Mouse (Mus musculus) T-cell, adult 2 months (primary cell): ENCODE measurements around the gene Hsd17b6.

Experiments used
- DNase-seq: peaks from one replicate; pipeline ENCODE4 v3.0.0; 2022; ENCODE audit warnings: low spot score

Gene Hsd17b6

DNA sequence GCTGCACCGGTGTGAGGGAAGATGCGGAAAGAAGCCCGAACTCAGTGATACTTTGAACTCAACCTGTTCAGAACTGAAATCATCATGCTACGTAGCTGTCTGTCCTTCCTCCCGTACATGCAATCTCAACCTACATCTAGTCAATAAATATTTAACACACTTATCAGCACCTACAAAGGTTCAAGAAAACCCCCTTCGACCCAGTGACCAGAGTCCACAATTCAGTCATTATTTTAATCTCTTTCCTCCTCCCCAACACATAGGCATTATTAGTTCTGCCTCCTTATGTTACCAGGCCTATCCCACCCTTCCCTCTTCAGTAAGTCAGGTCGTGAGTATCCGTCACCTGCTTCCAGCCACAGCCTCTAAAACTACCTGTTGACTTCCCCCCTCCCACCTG is 1.9 kb downstream of the Hsd17b6 start:
- no peak for DNase-seq

GRCm38 (mm10) chr10:128004918-128005317 is 2.5 kb downstream of the Hsd17b6 start:
- DNase-seq, result no peak

DNA sequence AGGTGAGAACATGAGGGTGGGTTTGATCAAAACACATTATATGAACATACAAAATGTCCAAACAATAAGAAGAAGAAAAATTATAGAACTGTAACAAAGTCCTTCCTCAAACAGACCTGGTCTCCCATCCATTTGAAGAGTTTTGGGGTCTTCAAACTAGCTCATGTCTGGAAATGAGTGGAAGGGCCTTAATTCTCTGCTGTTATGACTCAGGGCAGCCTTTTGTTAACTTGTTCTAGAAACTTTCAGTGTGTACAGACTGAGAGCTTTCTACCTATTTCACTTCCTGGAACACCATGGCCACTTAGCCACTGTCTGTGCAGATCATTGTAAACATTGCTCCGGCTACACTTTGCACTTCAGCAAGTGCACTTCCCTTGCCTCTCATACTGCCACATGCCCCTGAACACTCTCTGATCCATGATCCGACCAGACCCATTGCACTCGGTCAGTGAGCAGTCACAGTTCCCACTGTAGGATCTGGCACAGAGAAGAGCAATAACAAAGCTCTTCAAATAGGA is 4.1 kb downstream of the Hsd17b6 start:
- no peak for DNase-seq

DNA sequence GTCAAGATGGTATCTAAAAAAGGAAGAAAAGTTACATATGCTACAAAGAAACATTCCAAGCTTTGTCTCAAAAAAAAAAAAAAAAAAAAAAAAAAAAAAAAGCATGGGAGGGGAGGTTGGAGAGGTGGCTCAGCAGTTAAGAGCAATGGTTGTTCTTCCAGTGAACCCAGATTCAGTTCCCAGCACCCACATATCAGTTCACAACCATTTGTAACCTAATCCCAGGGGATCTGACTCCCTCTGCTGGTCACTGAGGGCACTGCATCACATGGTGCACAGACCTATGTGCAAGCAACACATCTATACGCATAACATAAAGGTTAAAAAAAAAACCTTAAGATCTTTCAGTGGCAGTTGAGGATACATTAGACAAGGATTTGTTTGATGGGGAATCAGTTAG is 9.2 kb downstream of the Hsd17b6 start:
- no peak for DNase-seq

DNA sequence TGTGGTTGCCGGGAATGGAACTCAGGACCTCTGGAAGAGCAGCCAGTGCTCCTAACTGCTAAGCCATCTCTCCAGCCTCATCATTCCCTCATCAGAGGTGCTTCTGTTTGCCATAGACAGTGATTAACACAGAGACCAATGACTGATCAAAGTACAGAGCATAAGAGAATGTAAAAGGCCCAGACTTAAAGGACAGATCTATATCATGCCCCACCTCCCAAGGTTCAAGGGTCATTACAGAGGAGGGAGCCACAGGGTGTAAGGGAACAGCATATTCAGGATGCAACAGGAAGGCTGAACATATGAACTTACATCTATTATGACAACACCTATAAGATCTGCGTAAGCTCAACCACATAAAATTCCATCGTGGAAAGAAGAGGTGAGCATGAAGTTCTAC is 10.7 kb downstream of the Hsd17b6 start:
- DNase-seq, result no peak

GRCm38 (mm10) chr10:127985601-127986000 is 21.8 kb downstream of the Hsd17b6 start:
- no peak for DNase-seq

DNA sequence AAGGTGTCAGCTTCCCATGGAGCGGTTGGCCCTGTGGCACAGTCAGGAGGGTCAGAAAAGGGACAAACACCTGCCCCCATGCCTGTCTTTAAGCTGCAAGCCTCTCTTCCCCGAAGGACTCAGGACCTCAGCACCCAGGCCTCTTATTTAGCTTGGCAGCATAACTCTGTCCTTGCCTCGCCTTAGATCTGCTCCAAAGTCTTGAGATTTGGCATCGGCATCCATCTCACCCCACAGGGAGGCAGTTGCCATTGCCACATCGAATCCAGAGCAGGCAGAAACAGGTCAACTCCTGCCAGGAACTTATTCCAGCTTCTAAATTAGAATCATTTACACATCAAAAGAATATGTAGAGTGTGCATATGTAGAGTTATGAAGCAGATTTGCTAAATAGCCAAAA is 22.8 kb downstream of the Hsd17b6 start:
- no peak for DNase-seq

DNA sequence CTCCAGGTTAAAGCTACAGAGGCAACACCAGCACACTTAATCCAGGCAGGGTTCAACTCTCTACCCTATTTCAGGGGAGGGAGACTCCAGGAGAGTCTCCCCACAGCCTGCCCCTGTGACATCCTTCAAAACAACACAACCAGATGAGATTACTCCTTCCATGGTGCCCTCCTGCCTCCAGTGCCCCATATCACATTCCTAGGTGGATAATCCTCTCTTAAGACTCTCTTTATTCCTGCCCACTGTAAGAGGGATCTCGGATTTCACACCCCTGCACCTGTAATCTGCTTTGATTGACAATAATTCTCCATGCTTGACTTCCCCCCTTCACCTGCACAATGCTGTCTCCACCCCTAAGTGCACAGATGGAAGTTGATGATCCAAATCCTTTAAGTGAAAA is 31.9 kb downstream of the Hsd17b6 start:
- no peak for DNase-seq

DNA sequence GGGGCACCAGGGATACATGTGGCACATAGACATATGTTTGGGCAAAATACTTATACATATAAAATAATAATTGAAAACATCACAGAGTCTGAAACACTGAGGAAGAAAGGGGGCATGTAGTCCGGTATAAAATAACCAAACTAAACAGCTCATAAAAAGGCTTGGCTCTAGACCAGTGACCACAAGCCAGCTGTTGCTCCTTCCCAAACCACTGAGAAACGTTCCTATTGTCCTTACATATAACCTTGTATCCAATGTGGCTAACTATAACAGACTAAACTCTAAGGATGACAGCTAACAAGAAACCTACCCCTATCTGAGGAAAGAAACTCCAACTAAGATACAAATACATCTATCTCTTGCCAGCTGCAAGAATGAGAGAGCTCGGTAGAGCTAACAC is 33.3 kb downstream of the Hsd17b6 start:
- DNase-seq, result no peak

DNA sequence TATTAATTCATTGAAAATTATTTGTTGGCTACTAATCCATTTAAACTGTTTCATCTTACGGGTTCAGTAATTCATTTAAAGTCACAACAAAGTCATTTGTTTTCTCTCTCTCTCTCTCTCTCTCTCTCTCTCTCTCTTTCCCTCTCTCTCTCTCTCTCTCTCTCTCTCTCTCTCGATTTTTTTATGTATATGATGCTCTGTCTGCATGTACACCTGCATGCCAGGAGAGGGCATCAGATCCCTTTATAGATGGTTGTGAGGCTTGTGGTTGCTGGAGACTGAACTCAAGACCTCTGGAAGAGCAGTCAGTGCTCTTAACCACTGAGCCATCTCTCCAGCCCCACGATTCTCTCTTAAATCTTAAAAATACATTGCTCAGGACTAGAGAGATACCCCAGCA is 36.3 kb downstream of the Hsd17b6 start:
- DNase-seq, result no peak

DNA sequence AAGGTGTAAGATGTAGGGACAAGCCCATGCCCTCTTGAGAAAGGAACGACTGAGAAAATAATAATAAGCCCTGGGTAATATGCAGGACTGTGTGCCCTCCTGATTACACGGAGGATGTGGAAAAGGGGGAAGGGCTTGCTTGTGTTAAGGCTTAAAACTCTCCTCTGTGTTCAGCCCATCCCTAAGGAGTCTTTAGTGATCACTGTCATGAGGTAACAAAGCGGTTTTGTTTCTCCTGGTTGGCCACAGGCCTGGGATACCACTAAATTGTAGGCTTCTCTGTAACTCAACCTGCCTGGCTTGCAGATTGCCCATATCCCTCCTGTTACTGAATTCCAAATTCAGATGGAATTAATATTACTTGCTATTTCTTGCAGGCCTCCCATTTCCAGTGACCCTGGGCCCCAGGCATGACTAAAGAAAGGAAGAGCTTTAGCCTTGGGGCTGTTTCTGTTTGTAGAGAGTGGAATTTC is 37.0 kb downstream of the Hsd17b6 start:
- no peak for DNase-seq

DNA sequence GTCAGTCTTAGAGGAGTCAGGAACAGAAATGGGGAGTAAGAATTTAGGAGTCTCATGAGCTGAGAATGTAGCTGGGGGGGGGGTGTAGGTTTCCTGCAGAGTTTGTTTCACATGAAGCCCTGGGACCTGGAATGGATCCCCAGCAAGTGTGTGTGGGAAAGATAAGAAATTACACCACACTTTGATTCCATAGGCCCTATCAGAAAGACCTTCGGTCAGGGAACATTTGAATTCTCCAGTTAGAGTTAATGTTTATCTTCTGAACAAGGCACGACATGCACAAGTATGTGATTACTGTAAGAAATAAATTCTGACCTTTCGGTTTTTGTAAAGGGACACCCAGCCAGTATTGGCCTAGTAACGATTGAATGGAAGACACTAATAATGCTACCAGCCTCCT is 37.6 kb downstream of the Hsd17b6 start:
- DNase-seq, result no peak

- DNase-seq, result no peak
Observed at GRCm38 (mm10) chr10:127966506-127966905, 40.9 kb downstream of the Hsd17b6 start.

DNA sequence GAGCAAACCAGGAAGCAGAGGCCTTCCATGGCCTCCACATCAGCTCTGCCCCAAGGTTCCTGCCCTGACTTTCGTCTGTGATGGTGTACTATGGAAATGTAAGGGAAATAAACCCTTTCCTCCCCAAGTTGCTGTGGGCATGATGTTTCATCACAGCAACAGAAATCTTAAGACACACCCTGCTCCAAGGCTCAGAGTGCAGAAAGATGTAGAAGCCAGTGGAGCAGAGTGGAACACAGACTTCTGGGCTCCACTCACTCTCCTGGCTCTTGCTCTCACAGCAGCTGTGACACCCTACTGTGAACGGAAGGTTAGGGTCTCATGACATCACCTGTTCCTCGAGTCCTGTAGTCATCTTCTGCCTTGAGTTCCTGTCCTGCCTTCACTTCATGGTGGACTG is 43.4 kb downstream of the Hsd17b6 start:
- no peak for DNase-seq

- no peak for DNase-seq
Observed at GRCm38 (mm10) chr10:127962451-127962850, 45.0 kb downstream of the Hsd17b6 start.

DNA sequence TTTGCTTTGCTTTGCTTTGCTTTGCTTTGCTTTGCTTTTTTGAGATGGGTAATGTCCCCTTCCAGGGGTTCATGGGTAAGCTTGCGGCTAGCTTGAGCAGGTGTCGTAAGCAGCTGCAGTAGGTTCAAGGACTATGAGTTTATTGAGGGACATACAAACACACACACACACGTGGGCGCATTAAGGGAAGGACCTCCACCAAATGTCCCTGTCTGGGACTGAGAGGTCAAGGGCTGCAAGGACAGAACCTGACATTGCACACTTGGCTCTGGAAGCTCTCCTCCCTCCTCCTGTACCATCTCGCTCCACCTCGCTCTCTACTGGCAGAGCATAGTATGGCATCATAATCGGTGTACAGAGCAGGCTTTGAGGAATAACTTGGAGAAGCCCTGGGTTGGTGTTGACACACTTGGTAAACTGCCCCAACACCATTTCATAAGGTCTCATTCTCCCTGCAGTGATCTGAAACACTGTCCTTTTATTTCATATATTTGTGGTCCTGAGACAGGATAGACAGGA is 48.2 kb downstream of the Hsd17b6 start:
- DNase-seq, result no peak

DNA sequence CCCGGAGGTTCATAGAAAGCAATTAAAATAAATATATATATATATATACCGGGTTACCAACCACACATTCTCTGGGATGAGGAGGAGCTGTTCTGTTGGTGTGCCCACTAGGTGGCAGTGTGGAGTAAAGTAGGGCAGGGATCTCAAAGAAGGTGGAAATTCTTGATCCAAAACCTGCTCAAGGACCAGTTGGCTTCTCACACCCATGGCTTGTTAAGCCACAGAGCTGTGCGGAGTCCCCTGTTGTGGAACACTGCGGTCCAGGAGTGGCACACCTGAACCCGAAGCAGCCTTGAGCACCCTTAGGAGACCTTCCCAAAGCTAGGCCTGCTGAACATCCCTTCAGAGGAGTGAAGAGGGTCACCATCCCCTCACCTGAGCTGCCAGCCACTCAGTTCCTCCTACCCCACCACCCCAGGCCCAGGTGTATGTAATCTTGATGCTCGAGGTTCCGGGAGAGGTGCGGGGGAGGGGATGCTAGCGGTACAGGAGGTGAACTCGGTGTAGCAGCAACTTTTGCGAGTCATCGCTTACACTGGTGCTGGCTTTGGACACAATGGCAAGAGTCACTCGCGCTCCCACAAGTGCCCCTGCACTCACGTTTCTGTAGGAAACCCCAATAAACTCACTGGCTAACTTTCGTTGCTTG is 51.1 kb downstream of the Hsd17b6 start:
- DNase-seq, result peak; percentile 43

DNA sequence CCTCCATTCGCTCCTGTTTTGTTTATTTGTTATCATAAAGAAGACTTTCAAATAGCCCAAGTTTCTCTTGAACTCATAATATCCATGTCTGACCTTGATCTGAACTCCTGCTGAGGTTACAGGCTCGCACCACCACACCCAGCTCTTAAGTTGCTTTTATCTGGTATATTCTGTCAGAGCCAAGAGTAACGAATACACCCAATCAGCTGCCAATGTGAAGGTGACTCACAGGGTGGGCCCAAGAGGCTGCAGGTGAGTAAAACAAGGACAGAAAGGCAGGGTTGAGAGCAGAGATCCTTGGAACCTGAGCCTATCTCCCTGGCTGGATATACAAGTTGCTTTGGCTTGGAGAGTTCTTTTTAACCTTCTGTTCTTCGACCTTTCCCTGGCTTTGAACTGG is 52.4 kb downstream of the Hsd17b6 start:
- no peak for DNase-seq

GRCm38 (mm10) chr10:127951821-127952220 is 55.6 kb downstream of the Hsd17b6 start:
- no peak for DNase-seq

DNA sequence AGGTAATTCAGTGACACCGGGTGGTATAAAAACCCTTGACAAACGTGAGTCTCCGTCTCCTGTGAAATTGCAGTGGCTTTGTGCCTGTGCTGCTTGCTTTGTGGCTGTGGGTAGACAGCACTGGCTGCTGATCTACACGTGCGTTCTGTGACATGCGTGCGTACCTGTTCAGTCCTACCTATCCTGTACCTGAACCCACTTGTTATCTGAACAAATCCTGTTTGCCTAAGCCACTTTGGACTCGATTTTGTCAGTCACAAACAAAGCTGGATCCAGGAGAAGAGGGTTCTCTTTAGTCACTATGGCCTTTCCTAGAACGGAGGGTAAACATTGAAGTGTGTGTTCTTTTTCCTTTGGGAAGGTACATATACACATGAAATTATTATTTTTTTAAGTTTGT is 56.0 kb downstream of the Hsd17b6 start:
- no peak for DNase-seq

DNA sequence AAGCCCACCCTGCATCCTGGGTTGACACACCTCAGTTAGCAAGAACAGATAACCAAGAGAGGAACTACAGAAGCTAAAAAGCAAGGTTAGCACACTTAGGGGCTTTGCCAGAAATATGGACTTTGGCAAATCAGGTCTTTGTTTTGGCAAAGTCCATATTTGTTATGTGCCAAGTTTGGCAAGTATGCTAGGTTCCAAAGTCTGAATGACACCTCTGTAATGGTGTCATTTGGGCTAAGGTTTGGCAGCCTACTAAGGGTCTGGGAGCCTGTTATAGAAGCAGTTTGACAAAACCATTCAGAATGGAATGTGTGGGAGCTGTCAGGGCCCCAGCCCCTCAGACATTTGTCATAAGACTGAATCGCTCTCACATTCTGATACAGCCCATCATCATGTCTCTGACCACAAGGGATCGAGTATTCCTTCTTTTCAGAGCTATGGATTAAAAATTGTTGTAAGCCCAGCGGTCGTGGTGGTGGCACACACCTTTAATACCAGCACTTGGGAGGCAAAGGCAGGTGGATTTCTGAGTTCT is 57.7 kb downstream of the Hsd17b6 start:
- DNase-seq, result no peak

- peak; percentile 32 for DNase-seq
Observed at GRCm38 (mm10) chr10:127945432-127946064, 61.9 kb downstream of the Hsd17b6 start.
